Mouse (Mus musculus) kidney, adult 11 months (tissue): ENCODE results near the gene Cyp4f37.
"Not testable (repeated sequence)": the region's sequence is repeated elsewhere in the genome, so short reads cannot be mapped to it uniquely, and the experiment has no call there.

Experiments
- DNase-seq: peaks from one replicate; pipeline ENCODE4 v3.0.0; 2022

The Cyp4f37 gene

DNA sequence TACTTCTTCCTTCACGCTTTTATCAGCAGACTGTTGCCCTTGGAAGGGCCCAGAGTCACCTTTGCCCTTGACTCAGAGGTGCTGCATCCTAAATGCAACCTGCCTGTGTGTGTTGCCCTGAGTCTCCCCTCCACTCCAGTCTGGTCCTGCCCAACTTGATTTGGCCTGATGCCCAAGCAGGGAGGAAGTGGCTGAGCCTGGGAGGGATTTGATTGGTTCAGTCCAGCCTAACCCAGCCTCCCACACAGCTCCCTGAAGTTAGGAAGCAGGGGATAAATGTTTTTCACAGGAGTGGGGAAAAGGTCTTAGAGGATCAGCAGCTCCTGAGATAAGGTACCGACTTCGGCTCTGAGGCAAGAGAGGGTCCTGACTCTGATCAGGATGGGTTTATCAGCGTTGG is at the start of gene Cyp4f37:
TSS of gene Cyp4f37 (plus strand) at position 292 of the 400 bp plus-strand sequence.
- not testable (repeated sequence) for DNase-seq

DNA sequence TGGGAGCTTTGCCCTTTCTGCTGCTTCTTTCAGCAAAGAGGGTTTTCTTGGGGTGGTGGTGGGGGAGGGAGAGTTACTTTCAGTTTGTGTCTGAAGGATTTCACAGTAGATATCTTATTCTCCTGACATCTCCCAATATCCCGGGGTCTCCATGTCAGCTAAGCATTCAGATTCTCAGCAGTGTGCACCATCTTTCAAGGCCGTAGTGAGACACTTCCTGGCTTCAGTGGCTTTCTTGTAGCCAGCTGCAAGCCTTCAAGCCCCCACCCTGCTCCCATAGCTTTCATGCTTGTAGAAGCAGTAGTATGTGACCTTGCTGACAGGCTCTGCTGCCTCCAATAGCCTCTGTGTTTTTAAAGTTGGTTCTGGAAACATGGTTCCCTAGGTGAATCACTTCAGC is 47.8 kb upstream of the Cyp4f37 start:
- DNase-seq: not testable (repeated sequence)

DNA sequence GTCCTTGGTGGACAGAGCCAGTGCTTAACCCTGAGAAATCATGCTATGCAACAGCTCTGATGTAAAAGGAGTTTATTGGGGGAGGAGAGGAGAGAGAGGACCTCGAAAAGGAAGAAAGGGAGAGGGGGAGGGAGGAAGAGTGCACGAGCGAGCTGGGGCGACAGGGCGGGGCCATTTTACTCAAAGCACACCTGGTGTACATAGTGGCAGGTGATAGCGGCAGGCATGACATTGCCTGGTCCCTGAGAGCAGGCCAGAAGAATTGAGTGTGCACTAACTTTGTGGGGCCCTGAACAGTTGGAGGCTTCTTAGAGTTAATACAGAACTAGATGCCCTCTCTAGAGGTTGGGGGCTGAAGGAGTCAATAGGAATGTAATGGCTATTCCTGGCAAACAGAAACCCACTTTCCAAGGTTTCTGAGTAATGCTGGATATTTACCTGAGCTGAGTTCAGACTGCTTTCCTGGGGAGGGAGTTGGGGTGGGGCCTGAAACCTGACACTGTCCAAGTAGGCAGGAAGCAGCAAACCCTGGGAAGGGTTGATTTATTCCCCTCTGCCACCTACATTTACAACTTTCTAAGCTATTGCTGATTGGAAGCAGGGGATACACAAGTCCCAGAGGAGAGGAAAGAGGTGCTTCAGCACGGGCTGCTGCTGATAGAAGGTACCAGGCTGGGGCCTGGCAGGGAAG is 43.5 kb upstream of the Cyp4f37 start:
- no peak for DNase-seq

DNA sequence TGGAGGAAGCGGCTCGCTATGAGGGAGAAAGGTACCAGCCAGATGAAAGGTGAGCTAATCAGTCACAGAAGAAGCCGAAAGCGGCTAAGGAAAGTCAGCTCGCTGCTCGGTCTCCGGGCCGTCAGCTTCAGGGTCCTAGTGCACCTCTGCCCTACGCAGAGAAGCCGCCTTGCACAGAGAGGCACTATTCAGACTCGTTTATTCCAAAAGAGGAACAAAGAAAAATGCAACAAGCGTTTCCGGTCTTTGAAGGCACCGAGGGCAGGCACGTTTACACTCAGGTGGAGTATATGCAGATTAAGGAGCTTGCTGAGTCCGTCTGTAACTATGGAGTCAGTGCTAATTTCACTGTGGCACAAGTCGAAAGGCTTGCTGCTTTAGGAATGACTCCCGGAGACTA is 24.6 kb upstream of the Cyp4f37 start:
- DNase-seq: no peak

DNA sequence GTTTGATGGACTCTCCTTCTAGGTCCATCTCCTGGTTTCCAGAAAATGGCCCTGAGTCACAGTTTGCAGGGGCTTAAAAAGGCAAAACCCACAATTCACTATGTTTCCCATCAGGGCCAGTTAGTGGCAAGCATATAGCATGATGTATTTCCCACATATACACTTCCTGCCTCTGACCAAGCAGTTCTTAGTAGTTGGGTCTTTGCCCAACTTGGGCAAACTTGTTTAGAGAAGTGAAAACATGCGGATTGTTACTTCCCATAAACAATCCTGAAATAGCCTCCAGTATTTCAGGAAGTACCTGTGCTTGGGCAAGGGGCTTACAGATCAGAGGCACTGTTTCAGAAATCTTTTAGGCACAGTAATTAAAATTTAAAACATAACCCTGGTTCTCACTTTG is 13.1 kb upstream of the Cyp4f37 start:
- no peak for DNase-seq

DNA sequence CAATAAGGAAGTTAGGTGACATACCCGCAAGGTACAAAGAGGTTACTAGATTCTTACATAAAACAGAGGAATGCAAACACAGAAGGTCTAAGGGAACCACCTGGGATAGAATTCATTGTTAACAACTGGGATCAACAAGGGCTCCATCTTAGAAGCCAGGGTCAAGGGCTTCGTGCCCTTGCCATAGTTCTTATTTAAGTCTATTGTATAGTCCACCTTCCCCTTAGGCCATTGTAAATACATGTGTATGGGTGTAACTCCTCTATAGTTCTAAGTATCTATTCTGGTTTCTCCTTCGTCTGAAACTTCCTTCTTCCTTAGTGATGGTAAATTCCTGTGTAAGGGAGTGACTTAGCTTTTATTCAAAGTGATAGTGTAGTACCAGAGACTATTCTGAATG is 10.9 kb upstream of the Cyp4f37 start:
- not testable (repeated sequence) for DNase-seq

DNA sequence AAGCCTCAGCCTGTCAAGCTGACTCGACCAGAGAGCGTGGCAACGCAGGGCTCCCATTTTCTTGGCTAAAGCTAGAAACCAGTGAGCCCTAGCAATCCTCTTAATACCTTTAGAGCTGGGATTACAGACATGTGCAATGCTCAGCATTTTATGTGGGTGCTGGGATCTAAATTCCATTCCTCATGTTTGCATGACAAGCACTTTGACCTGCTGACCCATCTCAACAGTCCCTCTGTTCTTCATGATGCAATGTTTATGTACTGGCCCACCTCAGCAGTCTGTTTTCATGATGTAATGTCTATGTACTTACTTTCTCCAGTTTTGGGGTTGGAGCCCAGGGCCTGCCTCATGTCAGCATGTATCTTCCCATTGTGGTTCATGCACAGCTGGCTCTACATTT is 10.2 kb upstream of the Cyp4f37 start:
- no peak for DNase-seq

DNA sequence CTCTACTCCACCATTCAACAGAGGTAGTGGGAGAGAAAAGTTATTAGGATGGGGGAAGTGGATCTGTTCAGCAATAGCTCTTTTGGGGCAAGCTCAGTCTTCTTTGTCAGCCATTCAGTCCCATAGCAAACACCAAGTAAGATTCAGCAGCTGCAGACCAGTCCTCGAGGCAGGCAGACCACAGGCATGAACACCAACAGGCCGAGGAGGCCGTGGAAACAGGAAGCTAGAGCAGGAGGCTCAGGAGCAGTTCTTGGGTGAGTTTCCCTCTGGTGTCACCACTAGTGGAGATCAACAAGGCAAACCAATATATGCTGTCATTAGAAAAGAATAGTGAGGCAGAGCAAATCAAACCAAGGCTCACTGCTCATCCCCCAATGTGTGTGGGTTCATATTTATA is 8.7 kb upstream of the Cyp4f37 start:
- no peak for DNase-seq

DNA sequence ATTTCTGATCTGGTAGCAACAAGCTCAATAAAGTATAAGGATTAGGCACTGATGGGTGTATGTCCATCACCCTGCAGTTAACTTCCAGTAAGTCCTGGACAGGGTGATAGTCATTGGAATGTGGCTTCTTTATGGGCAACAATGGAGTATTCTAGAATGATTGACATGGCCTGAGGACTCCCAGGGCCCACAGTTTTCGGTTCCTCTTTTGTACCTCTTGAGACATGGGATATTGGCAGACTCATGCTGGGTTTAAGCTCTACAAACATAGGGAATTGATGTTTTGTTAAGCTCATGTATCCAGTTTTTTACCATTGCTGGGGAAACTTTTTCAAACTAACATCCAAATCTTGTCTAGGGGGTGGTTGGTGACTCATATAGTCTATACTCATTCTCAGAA is 3.9 kb upstream of the Cyp4f37 start:
- no peak for DNase-seq

DNA sequence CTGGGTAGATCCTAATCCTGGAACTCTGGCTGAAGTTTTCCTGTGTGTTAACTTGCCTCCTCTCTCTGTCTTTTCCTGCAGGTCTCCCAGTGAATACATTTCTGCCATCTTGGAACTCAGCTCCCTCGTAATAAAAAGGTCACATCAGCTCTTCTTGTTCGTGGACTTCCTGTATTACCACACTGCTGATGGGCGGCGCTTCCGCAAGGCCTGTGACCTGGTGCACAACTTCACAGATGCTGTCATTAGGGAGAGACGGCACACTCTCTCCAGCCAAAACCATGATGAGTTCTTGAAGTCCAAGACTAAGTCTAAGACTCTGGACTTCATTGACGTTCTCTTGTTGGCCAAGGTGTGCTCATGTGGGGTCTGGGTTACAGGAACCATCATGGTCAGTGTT is 8.6 kb downstream of the Cyp4f37 start:
- not testable (repeated sequence) for DNase-seq

DNA sequence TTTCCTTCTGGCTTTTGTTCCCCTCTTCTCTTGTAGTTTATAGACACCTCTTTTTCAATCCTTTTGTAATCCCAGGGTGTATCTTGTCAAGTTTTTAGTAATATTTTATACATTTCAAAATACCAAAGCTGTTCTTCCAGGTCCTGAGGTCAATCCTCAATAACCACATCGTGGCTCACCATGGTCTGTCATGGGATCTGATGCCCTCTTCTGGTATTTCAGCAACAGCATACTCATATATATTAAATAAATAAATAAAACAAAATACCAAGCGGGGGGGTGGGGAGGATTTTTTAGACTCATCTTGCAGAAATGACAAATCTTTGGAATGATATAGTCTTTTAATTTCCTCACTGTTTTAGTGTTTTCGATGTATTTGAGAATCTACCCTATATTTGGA is 10.8 kb downstream of the Cyp4f37 start:
- no peak for DNase-seq

DNA sequence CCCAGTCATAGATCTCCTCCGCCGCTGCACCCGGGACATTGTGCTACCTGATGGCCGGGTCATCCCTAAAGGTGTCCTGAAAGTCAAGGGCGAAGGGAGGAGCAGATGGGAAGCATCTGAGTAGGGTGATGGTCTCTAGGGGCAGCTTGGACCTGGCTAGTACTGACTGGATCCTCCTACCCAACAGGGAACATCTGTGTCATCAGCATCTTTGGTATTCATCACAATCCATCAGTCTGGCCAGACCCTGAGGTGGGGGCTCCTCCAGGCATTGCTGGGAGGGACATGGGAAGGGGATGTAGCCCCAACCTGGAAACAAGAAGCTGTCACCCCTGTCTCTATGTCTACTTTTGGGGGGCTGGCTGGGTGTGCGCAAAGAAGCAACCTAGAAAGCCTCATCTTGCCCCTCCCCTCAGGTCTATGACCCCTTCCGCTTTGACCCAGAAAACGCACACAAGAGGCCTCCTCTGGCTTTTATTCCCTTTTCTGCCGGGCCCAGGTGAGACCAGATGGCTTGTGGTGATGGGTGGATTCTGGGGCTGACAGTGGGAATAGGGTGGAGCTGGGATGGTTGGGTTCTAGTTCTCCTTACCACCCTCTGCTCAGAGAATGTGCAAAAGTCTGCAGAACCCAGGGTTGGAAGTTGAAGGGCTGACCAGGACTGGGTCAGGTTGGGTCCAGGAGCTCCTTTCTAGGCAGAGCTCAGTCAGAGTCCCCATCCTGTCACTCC is 13.3 kb downstream of the Cyp4f37 start:
- not testable (repeated sequence) for DNase-seq

DNA sequence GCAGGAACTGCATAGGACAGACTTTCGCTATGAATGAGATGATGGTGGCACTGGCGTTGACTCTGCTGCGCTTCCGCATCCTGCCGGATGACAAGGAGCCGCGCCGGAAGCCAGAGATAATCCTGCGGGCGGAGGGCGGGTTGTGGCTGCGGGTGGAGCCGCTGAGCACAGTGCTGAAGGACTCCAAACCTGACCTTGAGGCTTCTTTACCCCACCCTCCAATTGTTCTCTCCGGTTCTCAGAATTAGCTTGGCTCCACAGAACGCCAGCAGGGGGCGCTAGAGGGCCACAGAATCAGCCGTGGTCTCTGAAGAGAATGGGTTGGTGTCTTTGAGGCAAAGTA is 13.8 kb downstream of the Cyp4f37 start:
- peak; percentile 43 for DNase-seq

DNA sequence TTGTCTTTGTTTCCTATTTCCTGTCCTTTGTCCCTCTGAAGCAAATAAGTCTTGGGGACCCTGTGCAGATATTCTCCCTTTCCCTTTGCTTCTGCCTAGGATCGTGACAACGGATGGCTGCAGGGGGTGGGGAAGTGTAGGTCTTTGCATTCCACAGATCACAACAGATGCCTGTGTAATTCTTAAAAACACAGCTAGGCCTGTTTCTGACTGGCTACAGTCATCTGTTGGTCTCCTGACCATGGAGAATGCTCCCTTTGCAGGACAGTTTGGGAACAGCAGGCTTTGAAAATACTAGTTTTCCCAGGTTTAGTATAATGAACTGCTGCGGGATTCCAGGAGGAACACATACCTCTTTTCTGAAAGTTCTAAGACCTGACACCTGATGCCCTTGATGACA is 15.2 kb downstream of the Cyp4f37 start:
- no peak for DNase-seq

DNA sequence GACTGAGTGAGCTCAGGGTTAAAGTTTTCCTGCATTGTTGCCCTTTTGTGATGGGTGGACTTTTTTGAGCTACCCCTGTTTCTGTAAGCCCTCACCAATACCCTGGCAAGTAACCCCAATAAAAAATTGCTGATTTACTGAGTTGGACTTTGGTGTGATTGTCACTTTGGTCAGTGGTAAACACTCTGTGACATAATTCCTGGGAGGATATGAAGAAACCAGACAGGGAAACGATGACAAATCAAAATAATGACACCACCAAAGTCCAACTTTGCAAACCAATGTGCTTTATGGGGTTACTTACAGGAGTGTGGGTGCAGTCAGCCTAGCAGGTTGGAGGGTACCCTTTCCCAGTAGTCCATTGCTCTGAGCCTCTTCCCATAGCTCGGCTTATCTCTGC is 16.0 kb downstream of the Cyp4f37 start:
- DNase-seq: no peak

DNA sequence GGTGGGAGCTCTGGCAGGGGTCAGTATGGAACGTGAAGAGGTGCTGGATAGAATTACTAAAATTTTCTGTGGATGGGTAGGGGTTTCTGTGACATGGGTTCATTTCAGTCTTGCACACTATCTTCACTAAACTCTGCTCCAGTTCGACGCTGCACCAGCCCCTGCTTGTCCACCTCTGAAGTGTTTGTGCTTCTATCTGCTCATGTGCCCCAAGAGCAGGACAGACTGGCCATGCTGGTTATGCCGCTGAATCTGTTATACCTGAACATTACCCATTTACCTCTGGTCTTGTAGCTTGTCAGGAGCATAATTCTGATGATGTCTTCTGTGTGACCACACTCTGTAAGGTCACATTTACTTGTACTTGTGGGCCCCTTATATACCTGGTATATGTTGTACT is 25.5 kb downstream of the Cyp4f37 start:
- no peak for DNase-seq

DNA sequence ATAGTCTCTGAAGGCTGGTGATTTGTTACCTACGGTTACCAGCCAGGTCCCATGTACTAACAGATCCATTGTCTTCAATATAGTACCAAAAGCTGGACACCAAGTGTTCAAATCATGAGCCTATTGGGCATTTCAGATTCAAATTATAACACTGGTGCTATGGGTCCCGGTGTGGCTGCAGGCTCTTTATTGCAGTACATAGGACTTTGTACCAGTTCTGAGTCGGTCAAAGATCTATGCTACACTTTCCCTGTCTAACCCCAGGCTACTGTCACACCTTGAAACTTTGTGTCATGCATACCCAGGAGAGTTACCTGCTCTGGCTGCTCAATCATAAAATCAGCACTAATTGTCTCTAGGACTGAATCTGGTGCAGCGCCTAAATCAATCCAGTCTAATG is 32.8 kb downstream of the Cyp4f37 start:
- DNase-seq: no peak

DNA sequence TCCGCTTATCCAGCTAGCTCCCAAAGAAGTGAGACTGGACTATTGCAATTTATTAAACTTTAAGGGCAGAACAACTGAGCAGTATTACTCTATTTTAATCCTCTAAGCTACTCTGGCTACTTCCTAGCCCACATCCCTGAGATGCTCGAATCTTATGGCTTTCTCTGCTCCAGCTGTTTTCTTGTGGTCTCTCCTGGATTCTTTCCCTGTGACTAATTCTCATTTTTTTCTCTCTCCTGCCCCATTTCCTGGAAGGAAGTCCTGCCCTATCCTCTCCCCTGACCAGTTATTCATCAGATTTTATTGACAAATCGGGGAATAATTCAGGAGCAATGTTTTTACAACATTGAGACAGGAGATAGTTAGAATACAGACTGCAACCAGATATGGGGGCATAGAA is 35.9 kb downstream of the Cyp4f37 start:
- DNase-seq: no peak

DNA sequence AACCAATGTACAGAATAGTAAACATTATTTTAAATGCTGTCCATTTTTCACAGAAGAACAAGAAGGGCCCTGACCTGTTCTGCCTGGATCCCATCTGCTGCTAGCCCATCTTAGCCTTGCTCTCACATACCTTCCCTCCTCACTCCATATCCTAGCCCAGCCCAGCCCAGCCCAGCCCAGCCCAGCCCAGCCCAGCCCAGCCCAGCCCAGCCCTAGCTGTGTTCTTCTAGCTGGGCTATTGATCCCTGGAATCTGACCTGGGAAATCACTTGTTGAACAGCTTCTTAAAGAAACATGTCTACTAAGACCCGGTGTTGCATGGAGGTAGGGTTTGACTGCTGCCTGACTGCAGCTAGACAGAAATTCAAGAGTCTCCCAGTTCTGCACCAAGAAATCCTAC is 37.1 kb downstream of the Cyp4f37 start:
- no peak for DNase-seq

DNA sequence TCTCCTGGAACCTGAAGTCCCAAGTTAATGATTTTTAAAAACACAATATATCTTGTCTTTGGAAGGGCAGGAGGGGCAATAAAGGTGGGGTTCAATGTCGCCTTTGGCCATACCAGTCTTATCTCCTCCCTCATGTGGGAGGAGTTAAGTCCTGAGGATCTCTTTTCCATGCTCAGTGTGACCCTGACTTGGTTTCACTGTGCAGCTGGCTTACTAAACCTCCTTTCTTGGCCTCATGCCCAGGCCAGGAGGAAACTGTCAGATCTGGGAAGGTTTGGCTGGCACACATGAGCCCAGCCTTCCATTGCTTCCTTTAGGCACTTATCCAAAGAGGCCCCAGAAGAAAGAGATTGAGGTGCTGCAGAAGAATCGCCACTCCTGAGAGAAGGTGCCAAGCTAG is 37.6 kb downstream of the Cyp4f37 start, which contains the start of gene Cyp4f40:
TSS of gene Cyp4f40 (plus strand) at position 189 of the 400 bp plus-strand sequence.
- peak; percentile 55 for DNase-seq

DNA sequence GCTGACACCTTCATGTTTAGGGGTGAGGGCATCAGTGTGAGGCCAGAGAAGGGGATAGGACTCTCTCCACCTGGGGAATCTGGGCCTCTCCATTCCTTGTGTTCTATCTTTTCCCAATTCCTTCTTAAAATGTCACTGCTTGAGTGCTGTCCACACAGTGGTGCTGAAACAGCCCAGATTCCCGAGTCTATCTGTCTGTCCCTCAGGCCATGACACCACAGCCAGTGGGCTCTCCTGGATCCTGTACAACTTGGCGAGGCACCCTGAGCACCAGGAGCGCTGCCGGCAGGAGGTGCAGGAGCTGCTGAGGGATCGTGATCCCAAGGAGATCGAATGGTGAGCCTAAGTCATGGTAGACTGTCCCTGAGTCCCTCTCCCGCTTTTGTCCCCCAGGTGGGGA is 52.9 kb downstream of the Cyp4f37 start:
- DNase-seq: no peak

DNA sequence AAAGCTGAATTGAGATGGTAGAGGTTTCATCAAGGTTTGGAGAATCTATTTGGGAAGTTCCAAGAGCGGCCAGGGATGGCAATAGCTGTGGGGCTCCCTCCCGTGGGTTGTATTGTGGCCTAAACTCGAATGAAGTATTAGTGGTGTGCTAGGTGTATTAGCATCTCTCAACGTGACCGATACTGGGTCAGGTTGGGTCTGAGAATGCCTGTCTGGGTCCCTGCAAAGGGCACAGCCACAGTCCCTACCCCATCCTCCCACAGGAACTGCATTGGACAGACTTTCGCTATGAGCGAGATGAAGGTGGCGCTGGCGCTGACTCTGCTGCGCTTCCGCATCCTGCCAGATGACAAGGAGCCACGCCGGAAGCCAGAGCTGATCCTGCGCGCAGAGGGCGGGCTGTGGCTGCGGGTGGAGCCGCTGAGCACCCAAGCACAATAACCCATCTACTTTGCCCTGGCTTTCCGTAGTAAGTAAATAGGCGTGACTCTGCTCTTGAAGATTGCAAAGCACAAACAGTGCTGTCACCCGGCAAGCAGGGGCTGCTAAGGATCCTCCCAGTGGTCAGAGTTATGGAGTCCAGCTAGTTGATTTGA is 55.0 kb downstream of the Cyp4f37 start:
- no peak for DNase-seq

DNA sequence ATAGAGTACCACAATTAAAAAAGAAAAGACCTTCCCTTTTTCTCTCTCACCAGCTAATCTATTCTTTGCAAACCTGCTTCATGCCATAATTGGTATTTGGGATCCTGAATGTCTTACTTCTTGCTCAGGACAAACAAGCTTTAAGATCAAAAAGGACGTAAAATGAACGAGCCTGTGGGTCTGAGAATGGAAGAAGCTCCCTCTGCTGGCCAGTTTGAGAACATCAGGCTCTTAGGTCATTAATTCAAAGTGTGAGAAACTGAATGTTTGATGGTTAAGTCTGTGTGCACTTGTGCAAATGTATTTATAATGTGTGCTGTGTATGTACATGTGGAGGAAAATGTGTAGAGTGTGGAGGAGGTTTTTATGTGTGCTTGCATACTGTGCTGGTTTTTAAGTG is 59.3 kb downstream of the Cyp4f37 start:
- DNase-seq: peak; percentile 10

DNA sequence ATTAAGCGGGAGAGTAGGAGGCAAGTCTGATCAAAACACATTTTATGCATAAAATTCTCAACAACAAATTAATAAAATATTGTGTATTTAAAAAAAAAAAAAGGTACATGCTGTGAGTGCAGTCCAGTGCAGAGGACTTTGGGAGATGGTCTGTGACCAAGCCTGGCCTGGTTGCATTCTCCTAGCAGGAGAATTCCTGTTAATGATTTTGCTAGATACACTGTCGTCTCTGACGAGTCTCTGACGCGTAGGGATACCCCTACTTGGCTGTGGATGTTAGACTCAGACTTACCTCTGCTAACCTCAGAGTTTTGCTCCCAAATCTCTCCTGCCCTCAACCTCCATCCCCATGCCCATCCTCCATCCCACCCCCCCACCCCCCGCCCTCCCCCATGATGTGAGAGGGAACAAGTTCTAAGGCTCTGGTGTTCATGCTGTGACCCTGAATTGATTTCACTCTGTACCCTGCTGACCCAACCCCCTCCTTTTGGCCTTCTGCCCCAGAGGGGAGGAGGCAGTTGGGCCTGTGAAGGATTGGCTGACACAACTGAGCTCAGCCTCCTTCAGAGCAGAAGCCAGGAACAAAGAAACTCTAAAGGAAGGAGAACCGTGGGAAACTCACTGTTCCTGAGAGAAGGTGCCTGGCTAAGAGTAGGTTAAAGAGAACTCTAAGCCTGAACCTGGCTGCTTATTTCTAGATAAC is 64.1 kb downstream of the Cyp4f37 start, which contains the start of gene Cyp4f15:
TSS of gene Cyp4f15 (plus strand) at position 580 of the 703 bp plus-strand sequence.
- DNase-seq: peak; percentile 57
